Mouse (Mus musculus) cerebellum, postnatal 14 days (tissue): ENCODE data around the gene Maml3.
A peak's percentile ranks its signal among the peaks of the same experiment; 100 is the strongest.

Source experiments
- DNase-seq, 2 experiments: peaks; one replicate each; pipeline ENCODE4 v3.0.0; 2021; ENCODE audit warnings: mixed read lengths in 2 of 2

Maml3 gene

DNA sequence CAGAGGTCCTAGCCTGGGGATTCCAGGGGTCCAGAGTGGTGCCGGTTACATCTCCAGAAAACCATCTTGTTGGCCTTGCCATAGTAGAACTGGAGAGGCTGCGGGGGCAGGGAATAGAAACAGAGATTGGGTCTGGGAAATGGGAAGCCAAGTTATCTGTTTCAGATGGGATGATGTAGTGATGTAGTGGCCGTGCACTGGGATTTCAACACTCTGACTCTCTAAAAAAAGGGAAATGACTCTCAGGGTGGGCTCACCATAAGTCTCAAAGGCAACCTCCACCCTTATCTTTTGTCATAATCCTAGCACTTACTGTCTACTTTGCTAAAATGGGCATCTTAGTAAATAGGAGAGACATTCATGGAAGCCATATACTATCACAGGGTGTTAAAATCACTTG is 406.9 kb downstream of the Maml3 start:
- DNase-seq: no peak

- DNase-seq: no peak
Observed at GRCm38 (mm10) chr3:51695713-51696112, 409.2 kb downstream of the Maml3 start.

DNA sequence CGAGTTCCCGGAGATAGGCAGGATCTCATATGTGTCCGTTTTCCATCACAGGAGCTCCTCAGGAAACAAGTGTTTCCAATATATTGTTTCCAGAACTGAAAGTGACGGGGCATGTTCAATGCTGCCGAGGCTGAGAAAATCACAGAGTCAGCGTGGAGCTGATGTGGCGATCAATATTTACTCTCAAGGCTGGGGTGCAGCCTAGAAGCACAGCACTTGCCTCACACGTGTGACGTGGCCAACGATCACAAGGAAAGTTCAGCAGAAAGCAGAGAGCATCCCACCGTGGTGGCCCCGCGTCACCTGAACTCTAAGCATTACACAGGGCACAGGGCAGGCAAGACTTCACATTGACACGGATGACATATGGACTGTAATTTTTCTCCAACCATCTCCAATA is 410.3 kb downstream of the Maml3 start:
- DNase-seq: no peak

DNA sequence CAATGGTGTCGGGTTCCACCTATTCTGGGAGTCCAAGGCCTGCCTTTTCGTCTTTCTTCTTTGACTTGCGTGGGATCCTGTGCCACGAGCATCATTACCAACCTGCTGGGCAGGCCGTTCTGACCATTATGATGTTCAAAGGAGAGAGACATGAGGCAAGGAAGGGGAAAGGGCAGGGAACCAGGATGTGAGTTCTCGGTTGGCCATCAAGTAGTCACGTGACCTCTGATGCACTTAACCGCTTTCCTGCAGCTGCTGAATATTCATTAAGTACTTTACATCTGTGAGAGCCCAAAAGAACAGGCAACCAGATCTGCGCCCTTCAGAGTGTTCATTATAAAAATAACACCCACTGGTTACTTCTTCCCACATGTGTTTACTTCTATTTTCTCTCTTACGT is 411.7 kb downstream of the Maml3 start:
- DNase-seq: no peak

DNA sequence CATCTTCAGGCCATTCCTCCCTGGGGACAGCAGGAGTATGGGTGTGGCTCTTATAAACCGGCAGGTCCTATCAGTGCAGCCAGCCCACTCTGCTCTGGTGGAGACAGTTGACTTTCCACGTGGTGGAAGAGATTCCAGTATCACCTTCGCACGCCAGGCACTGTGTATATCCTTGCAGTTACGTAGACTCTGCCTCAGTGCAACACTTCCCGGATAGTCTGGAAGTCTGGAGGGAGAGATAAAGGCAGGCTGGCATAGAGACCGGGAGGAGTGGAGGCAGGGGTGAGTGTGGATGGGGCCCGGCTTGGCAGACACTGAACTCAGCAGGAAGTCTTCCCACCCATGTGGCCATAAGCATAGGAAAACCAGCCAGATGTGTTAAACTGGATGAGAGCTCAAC is 416.2 kb downstream of the Maml3 start:
- no peak for DNase-seq

DNA sequence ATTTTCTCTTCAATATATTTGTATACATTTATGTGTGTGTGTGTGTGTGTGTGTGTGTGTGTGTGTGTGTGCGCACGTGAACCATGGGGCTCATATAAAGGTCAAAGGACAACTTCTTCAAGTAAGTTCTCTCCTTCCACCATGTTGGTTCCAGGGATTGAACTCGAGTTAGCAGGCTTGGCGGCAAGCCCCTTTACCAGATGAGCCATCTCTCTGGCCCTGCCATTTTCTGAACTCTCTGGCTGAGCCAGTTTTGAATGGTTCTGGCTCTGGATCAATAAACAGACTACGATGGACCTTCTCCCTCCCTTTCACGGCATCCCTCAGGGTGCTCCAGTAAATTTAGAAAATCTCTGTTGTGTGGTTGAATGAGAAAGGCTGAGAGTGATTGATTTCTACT is 418.1 kb downstream of the Maml3 start:
- DNase-seq: no peak

- peak; percentile 51 to 52 for DNase-seq
Observed at GRCm38 (mm10) chr3:51686316-51686715, 418.6 kb downstream of the Maml3 start.

- no peak for DNase-seq
Observed at GRCm38 (mm10) chr3:51685539-51685938, 419.3 kb downstream of the Maml3 start.

DNA sequence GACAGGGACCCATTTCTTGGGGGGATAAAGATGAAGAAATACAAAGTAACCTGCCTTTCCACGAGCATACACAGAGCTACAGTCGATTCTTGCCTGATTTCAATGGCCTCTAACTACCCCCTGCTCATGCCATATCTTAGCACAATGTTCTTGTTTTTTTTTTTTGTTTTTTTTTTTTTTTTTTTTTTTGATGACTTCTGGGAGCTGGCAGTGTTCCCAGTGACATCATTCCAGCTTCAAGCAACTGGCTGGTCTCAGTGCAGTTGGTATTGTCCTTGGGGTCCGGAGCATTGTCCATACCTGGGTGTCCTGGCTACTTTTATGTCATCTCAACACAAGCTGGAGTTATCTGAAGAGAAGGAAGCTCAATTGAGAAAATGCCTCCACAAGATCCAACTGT is 429.9 kb downstream of the Maml3 start:
- DNase-seq: no peak

GRCm38 (mm10) chr3:51673408-51674086 is 431.3 kb downstream of the Maml3 start:
- peak; percentile 58 to 68 for DNase-seq

DNA sequence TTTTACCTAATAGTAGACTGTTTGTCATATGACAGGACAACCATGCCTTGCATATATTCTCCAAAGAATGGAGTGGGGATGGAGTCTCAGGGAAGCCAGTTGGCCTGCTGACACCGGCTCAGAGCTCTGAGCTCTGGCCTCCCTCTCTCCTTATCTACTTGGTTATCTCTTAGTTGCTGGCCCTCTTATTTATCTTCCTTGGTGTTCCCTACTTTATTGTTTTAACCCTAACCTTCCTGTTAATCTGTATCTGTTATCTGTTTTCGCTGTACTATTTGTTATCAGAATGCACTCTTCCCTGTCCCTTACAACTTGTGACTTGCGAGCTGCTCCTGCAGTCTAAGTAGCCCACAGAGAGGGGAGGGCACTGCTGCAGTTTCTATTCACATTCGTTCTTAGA is 432.2 kb downstream of the Maml3 start:
- DNase-seq: no peak

DNA sequence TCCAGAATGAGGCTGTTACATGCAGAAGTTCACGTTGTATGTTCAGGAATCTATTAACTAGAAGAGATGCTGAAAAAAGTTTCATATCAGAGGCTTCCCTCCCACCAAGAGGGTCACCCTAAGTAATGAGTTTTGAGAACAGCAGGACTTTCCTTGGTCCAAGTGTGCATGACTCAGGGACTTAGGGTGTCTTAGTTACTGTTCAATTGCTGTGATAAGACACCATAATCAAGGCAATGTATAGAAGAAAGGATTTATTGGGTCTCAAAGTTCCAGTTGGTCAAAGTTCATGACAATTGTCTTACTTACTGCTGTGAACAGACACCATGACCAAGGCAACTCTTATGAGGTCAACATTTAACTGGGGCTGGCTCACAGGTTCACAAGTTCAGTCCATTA is 433.8 kb downstream of the Maml3 start:
- DNase-seq: no peak

DNA sequence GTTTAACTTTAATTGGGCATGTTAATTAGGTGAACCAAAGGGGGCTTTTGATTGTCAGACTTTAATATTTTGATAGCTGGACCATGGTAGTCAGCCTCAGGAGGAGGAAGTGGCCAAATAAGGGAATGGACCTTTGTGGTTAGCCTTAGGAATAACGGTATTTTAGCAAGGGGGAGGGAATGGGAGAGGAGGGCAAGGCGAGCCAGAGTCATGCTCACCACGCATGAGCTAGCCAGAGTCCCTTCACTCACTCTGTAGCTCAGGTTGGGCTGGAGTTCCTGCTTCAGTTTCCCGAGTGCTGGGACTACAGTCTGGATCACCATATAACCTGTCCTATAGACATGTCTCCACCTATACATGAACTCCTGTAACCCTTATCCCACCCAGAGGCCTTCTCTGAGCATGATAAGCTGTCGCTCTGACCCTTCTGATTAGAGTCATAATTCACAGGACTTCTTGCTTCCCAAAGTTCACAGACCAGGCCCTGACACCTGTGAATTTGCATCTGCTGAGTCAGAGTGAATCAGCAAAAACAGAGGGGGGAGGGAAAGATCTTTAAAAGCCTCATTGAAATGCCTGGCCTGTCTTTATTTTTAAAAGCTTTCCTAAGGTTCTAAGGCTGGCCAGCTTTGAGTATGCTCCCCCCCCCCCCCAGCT is 434.3 kb downstream of the Maml3 start:
- DNase-seq: no peak

GRCm38 (mm10) chr3:51668607-51669006 is 436.3 kb downstream of the Maml3 start:
- no peak for DNase-seq

GRCm38 (mm10) chr3:51662557-51662956 is 442.3 kb downstream of the Maml3 start:
- no peak for DNase-seq

- no peak for DNase-seq
Observed at GRCm38 (mm10) chr3:51661880-51662550, 442.9 kb downstream of the Maml3 start.

DNA sequence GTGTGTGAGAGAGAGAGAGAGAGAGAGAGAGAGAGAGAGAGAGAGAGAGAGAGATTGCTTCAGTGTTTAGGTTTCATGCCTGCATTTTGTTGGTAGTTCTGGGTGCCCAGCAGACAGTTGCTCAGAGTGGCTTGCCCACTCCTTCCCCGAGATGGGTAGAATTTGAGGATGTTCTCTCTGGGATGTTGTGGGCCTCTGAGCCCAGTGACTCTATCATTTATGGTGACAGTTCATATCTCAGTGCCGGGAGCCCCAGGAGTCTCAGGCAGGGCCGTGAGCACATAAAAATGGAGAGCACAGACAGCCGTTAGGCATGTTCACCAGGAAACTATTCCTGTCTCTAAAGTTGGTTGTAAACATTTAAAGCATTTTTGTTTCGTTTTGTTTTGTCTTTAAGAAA is 443.5 kb downstream of the Maml3 start:
- no peak for DNase-seq

GRCm38 (mm10) chr3:51660821-51661276 is 444.0 kb downstream of the Maml3 start:
- DNase-seq: no peak

DNA sequence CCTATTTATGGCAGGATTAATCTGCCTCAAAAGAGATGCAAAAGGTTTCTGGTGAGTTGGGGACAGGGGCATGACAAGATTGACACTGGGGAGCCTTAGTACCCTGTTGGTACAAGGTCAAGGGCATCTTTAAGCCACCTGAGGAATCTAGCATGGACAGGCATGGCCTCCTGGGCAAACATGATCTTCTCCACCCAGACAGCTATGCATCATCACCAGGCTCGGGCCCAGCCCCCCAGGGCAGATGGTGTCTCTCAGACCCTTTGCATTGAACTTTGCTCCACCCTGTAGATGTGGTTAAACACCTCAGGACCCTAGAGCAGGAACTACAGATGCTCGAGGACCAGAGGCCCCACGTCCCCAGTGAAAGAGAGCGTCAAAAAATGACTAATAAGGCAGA is 444.8 kb downstream of the Maml3 start, which contains the start of gene Mgst2:
TSS of gene Mgst2 (plus strand) at position 301 of the 400 bp plus-strand sequence.
- no peak for DNase-seq

GRCm38 (mm10) chr3:51659415-51659814 is 445.5 kb downstream of the Maml3 start:
- DNase-seq: no peak

DNA sequence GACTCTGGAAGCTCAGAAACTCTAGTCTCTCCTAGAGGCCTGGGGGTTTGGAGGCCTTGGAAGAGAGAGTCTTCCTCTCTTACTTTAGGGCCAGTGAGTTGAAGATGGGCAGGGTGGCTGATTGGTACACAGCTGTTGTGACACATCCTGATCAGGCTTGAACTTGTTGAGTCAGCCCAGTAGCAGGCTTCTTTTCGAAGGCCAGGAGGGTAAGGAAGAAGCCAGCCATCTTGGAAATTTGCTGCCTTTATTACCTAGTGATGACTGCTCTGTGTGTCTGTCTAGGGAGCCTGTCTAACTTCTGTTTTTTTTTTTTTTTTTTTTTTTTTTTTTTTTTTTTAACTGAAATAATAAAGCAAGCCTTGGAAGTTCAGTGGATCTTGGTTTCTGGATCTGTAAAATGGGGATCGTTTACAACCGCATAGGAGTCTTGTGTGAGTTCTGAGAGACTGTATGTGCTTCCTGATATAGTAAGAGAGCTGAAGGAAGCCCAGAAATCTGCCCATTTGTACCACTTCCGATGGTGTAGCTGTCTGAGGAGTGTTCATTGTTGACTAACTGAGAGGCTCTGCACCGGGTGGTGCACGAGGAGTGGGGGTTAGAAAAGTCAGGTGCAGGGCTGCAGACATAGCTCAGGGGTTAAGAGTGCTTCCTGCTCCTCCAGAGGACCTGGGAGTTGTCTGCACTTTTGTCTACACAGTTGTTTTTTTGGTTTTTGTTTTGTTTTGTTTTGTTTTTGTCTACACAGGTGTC is 450.4 kb downstream of the Maml3 start:
- DNase-seq: no peak

DNA sequence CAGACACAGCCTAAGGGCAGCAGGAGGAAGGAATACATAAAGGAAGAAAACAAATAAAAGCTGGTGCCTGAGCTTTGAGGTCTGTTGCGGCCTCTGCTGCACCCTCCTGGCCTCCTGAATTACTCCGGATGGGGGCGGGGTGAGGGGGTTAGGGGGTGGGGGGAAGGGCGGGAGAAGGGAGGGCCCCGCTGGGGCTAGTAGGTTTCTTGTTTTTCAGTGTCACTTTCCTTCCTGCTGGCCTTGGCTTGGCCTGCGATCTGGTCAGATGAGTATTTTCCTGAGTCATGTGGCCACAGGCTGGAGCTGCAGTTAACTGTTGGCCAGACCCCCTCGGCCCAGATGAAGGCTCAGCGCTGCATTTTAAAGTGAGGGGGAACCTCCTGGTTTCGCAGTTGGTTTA is 452.2 kb downstream of the Maml3 start:
- peak; percentile 42 to 55 for DNase-seq

DNA sequence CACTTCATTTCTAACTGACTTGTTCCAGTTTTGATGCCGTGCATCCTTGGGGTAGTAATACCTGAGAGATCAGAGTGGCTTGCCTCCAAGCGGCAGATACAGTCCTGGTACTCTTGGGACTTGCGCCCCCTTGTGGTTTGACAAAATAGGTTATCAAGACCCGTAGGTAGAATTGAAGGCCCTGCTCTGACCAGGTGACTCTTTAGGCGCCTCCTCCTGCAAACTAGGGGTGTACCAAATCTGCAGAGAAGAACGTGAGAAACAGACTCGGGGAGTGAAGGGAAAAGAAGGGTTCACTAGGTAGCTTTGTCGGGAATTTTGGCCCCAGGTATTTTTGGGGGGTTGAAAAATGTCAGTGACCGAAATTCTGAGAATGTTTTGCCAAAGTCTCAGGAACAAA is 452.6 kb downstream of the Maml3 start:
- peak; percentile 96 to 97 for DNase-seq
